Mouse (Mus musculus): Measurements from ENCODE around the gene Cr2. TPM values are rescaled to one million over a fixed set of nuclear protein-coding genes. Genes with fewer than 3 reads are reported as not detected.

Cr2 gene
- polyA plus RNA-seq, 1 experiment from 2014 or later: 0.33 TPM

GRCm38 (mm10) chr1:195113621-195114020, 62.9 kb downstream of the Cr2 start:
- Histone ChIP-seq H3K27ac (replicated peaks) (no peak overlapping the region), H3K4me3 (no peak overlapping the region), H3K9ac (no peak overlapping the region), H3K9me3 (no peaks in the 10 kb centered on the region), H3K4me1 (no peaks in the 10 kb centered on the region), H3K27me3 (replicated peaks) (no peaks in the 10 kb centered on the region), H3K4me2 (no peak overlapping the region), H3K36me3 (peaks cover 81% of the 10 kb centered on the region)
- ATAC-seq (ENCODE audit: extremely low read depth, insufficient number of reproducible peaks, low FRiP score, low TSS enrichment): 0 out of 2 replicates have a peak, but pooled peaks have one; percentile 37
- WGBS: 72% methylated on average over 4 of the region's 4 CpGs

- no peak overlapping the region for H3K27ac ChIP-seq (replicated peaks)
- no peak for ATAC-seq (ENCODE audit: extremely low read depth, insufficient number of reproducible peaks, low FRiP score, low TSS enrichment)
- H3K27me3 ChIP-seq (replicated peaks): no peaks in the 10 kb centered on the region
- 10% methylated on average over 4 of the region's 4 CpGs for WGBS
- no peak overlapping the region for H3K4me2 ChIP-seq
- H3K9ac ChIP-seq: no peak overlapping the region
- no peaks in the 10 kb centered on the region for H3K9me3 ChIP-seq
- peaks cover 77% of the 10 kb centered on the region for H3K36me3 ChIP-seq
- H3K4me1 ChIP-seq: peaks cover 7% of the 10 kb centered on the region
- no peak overlapping the region for H3K4me3 ChIP-seq
These were observed 75.8 kb downstream of the Cr2 start for GRCm38 (mm10) chr1:195100693-195101092.

GRCm38 (mm10) chr1:195098004-195098403, 78.5 kb downstream of the Cr2 start:
- Histone ChIP-seq H3K4me3 (no peak overlapping the region), H3K4me2 (no peak overlapping the region), H3K9me3 (no peaks in the 10 kb centered on the region), H3K36me3 (peaks cover 53% of the 10 kb centered on the region), H3K9ac (no peak overlapping the region), H3K4me1 (peaks cover 8% of the 10 kb centered on the region), H3K27ac (replicated peaks) (no peak overlapping the region), H3K27me3 (replicated peaks) (no peaks in the 10 kb centered on the region)
- 89% methylated on average over 1 of the region's 1 CpGs for WGBS
- no peak for ATAC-seq (ENCODE audit: extremely low read depth, insufficient number of reproducible peaks, low FRiP score, low TSS enrichment)

GRCm38 (mm10) chr1:195092220-195092720, 84.2 kb downstream of the Cr2 start, which contains the start of gene Cd46:
Gene Cd46 (minus strand): TSS chr1:195092249.
- Histone ChIP-seq H3K9me3 (0 out of 2 replicates have a peak, but pooled peaks cover under 1% of the 10 kb centered on the region), H3K9ac (peak within 1 kb of the TSS; percentile 70), H3K4me3 (peak within 1 kb of the TSS; percentile 60), H3K27me3 (replicated peaks) (no peaks in the 10 kb centered on the region), H3K4me1 (peaks cover 8% of the 10 kb centered on the region), H3K36me3 (peaks cover 12% of the 10 kb centered on the region), H3K27ac (replicated peaks) (peak within 1 kb of the TSS; percentile 76), H3K4me2 (peak within 1 kb of the TSS; percentile 82)
- peak; percentile 99 for ATAC-seq (ENCODE audit: extremely low read depth, insufficient number of reproducible peaks, low FRiP score, low TSS enrichment)
- WGBS: 1% methylated on average over 14 of the region's 14 CpGs

- 14% methylated on average over 11 of the region's 11 CpGs for WGBS
- H3K4me3 ChIP-seq: peak overlapping the region; percentile 60
- peaks cover 7% of the 10 kb centered on the region for H3K36me3 ChIP-seq
- no peaks in the 10 kb centered on the region for H3K27me3 ChIP-seq (replicated peaks)
- H3K9ac ChIP-seq: peak overlapping the region; percentile 70
- peaks cover 8% of the 10 kb centered on the region for H3K4me1 ChIP-seq
- H3K9me3 ChIP-seq: 0 out of 2 replicates have a peak, but pooled peaks cover 4% of the 10 kb centered on the region
- ATAC-seq (ENCODE audit: extremely low read depth, insufficient number of reproducible peaks, low FRiP score, low TSS enrichment): peak; percentile 88
- peak overlapping the region; percentile 76 for H3K27ac ChIP-seq (replicated peaks)
- H3K4me2 ChIP-seq: peak overlapping the region; percentile 82
These were observed 84.8 kb downstream of the Cr2 start for GRCm38 (mm10) chr1:195091699-195092219.

Other genes starting within 250 kb of the Cr2 start
- 84.7 and 88.1 TPM in 2 replicates for gene Cd34, start 237.9 kb downstream of the Cr2 start, polyA plus RNA-seq (2015; fragmentation: Nextera tagmentation; extraction: Ambion mirVana)
- 0.47 and 1.0 TPM in 2 replicates for gene Cd46, start 84.5 kb downstream of the Cr2 start, polyA plus RNA-seq (2015; fragmentation: Nextera tagmentation; extraction: Ambion mirVana)
- 58.9 and 62.2 TPM in 2 replicates for gene Cr1l, start 45.1 kb downstream of the Cr2 start, polyA plus RNA-seq (2015; fragmentation: Nextera tagmentation; extraction: Ambion mirVana)